Mouse (Mus musculus): Measurements from ENCODE around the gene Tgif2.
"Not testable (repeated sequence)": the region's sequence is repeated elsewhere in the genome, so short reads cannot be mapped to it uniquely, and the experiment has no call there.

The Tgif2 gene

DNA sequence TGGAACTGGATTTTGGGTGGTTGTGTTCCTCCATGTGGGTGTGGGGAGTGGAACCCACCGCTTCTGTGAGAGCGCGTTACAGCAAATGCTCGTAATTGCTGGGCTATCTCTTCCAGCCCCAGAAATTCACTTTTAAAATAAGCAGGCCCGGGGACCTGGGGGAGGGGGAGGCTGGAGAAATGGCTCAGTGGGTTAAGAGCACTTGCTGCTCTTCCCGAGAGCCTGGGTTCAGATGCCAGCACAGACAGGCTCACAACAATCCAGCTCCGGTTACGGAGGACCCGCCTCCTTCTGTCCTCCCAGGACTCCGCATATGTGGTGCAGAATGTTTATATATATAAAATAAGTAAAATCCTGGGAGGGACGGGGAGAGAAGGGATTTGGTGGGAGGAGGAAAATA is 2.9 kb downstream of the Tgif2 start:
- DNase-seq (ENCODE audit: low spot score in 2 of 2), result no peak

DNA sequence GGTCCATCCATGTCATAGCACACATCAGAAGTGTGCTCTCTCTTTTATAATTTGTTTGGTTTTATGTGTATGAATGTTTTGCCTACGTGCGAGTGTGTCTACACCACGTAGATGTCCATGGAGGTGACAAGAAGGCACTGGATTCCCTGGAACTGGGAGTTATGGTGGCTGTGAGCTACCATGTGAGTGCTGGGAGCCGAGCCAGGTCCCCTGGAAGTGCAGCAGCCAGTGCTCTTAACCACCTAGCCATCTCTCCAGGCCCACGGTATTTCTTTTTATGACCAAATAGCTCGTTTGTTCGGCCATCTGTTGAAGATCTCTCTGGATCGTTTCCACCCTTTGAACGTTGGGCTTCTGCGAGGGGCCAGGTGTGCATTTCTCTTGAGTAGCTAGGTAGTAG is 3.5 kb downstream of the Tgif2 start:
- DNase-seq (ENCODE audit: low spot score in 2 of 2), result no peak

DNA sequence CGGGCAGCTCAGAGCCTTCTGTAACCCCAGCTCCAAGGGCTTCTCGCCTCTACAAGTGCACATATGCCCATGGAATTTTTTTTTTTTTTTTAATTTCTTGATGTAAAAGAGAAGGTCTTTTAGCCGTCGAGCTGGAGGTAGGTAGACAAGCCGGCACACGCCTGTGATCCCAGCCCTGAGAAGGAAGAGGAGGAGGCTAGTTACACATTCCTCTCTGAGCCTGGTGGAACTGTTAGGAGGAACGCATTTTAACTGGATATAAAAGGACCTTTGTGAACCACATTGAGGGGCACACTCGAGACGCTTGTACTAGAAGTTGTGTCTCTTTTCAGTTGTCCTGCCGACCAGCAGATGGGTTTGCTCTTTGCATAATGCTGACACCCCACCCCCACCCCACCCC is 4.9 kb downstream of the Tgif2 start:
- no peak for DNase-seq (ENCODE audit: low spot score in 2 of 2)

DNA sequence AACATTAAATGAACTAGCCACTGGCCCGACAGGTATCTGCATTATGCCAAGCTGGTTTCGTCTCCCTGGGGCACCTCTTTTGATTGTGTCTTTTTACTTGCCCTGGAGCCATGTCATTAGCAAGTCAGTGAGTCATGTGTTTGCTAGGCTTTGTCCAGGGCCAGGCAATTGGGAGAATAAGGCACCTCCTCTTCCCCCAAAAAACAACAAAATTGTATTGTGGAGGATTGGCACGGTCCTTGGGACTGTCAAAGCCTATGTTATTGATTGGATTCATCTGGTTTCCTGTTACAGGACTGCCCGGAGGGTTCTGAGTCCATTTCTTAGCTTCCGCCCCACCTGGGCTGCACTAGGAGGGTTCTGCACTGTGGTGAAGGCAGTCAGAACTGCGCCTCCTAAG is 7.8 kb downstream of the Tgif2 start:
- DNase-seq (ENCODE audit: low spot score in 2 of 2), result no peak

GRCm38 (mm10) chr2:156848526-156849182 is 8.8 kb downstream of the Tgif2 start:
- DNase-seq (ENCODE audit: low spot score in 2 of 2), result no peak

DNA sequence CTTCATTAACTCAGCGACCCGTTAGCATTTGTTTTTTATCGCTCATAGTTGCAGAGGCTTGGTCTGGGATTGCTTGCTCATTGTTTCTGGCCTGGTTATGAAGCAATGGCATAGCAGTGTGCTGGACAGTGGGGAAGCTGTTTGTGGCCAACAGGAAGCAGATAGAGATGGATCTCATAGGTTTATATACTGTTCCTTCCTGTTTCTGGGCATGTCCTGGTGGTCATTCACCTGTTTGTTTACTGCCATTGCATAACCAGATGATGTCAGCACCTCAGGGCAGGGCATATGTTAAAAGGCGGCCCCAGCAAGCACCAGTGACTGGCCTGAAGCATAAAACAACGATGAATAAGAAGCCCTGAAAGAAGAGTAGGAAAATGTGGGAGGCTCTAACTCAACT is 10.7 kb downstream of the Tgif2 start:
- DNase-seq (ENCODE audit: low spot score in 2 of 2), result no peak

GRCm38 (mm10) chr2:156853584-156853983 is 13.8 kb downstream of the Tgif2 start:
- not testable (repeated sequence) for DNase-seq (ENCODE audit: low spot score in 2 of 2)

DNA sequence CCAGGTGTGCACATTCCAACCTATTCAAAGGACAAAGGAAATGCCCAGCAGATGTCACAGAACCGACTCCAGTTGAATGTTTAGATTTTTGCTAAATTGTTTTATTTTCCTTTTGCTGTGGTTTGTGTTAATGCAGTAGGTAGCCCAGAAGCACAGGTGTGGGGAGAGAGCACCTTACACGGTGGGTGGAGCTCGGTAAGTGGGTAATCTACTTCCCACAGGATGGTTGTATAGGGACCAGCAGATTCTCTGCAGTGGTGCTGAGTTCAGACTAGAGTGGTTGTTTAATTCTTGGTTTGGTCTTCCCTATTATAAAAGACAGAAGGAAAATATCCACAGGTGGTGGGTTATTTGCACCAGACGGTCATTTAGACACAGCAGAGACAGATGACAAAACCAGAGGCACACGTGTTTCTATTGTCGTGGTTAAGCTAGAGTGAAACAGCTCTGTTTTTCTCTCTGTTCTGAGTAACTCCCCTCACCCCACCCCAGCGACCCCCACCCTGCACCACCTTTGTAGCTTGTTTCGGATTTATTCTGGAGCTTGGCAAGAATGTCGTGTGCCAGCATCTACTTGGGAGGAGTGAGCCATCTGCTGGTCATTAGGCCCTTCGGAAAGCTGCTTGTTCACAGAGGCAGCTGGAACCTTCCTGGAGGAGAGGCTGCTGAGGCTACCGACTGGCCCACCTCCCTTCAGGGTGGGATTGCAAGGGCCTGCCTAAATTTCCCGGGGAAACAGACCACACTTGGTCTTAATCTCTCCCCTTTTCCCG is 14.4 kb downstream of the Tgif2 start:
- DNase-seq (ENCODE audit: low spot score in 2 of 2), result peak; percentile 47 to 48

DNA sequence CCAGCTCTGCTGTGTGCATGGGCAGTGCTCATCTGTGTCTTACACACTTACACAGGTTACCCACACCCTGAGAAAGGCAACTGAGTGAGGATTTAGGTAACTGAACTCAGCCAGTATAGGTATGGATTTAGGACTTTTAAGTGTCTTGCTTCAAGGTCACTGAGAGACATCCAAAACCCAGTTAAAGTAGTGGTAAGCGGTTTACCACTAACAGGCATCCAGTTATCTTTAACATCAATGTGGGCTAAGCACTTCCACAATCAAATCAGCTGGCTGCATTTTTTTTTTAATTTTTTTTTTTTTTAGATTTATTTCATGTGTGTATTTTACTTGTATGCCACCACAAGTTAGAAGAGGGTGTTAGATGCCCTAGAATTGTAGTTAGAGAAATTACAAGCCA is 16.5 kb downstream of the Tgif2 start:
- no peak for DNase-seq (ENCODE audit: low spot score in 2 of 2)

GRCm38 (mm10) chr2:156857385-156857791 is 17.6 kb downstream of the Tgif2 start:
- DNase-seq (ENCODE audit: low spot score in 2 of 2), result no peak

DNA sequence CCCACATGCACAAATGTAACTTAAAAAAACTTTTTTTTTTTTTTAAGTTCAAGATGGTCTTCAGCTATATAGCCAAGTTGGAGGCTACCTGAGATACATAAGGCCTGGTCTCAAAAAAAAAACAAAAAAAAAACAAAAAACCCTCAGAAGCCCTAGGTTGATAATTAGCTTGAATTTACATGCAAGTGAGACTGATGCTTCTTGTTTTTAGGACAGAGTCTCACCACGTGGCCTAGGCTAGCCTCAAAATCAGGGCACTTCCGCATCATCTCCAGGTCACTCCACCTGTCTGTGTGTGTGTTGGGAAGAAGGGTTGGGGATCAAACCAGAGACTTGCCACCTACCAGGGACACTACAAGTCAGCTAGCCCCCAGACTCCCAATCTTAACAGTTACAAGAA is 18.0 kb downstream of the Tgif2 start, which contains the start of gene 4930518I15Rik:
4930518I15Rik (minus strand) TSS at position 112 of the 400 bp plus-strand sequence.
- no peak for DNase-seq (ENCODE audit: low spot score in 2 of 2)

DNA sequence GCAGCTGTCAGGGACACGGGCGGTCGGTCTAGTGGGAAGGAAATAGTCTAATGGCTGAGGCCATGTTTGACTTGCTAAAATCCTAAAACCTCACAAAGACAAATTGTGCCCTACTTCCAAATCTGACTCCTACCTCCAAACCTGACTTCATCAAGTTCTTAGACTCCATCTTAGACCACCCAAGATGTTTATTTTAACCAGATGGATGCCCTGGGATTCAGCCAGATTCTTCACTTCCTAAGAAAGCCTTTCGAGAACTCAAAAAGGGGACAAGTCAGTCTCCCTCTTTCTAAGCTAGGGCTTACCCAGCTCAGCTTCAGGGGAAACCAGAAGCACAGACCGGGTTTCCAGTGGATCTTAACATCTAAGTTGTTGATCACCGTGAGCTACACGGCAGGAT is 18.9 kb downstream of the Tgif2 start:
- no peak for DNase-seq (ENCODE audit: low spot score in 2 of 2)

DNA sequence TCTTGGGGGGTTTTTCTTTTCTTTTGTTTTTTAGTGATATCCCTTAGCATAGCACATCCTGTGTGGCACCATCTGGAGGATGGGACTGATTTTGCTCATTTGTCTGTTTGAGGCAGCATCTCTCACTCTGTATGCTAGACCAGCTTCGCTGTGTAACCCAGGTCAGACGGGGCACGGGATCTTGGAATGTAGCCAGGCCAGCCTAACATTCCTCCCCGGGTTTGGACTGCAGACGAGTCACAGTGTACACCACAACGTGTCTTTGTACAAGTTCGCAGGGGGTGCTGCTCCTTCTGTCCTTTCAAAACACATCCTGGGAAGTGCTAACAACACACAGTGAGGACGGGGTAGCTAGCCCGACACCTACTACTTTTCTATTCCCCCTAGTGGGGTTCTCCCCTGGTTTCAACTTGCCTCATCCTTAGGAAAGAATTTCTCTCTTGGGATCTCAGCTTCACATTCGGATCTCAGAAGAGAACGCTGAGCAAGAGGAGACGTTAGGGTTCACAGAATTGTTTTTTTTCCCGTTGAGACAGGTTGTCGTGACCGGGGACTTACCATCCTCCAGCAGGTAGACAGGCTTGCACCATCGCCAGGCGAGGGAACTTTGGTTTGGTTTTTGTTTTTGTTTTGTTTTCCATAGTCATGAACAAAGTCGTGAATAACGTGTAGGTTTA is 22.4 kb downstream of the Tgif2 start:
- peak in 1 of 2 experiments; percentile 20 for DNase-seq (ENCODE audit: low spot score in 2 of 2)

- DNase-seq (ENCODE audit: low spot score in 2 of 2), result peak; percentile 98
Measured at GRCm38 (mm10) chr2:156862772-156863486, 23.1 kb downstream of the Tgif2 start, which contains the start of gene Rab5if. TSS of gene Rab5if (plus strand) at chr2:156863128.

- no peak for DNase-seq (ENCODE audit: low spot score in 2 of 2)
Measured at GRCm38 (mm10) chr2:156863487-156864160, 23.8 kb downstream of the Tgif2 start.

DNA sequence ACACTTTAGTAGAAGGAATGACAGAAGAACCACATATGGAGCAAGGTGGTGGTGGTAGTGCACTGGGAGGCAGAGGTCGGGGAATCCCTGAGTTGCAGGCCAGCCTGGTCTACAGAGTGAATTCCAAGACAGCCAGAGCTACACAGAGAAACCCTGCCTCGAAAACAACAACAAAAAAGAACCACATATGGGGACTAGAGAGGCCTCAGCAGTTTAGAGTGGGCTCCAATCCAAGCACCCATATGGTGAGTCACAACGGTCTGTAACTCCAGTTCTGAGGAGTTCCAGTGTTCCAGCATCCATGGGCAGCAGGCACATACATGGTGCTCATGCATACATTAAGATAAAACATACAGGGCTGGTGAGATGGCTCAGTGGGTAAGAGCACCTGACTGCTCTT is 24.7 kb downstream of the Tgif2 start:
- DNase-seq (ENCODE audit: low spot score in 2 of 2), result no peak

DNA sequence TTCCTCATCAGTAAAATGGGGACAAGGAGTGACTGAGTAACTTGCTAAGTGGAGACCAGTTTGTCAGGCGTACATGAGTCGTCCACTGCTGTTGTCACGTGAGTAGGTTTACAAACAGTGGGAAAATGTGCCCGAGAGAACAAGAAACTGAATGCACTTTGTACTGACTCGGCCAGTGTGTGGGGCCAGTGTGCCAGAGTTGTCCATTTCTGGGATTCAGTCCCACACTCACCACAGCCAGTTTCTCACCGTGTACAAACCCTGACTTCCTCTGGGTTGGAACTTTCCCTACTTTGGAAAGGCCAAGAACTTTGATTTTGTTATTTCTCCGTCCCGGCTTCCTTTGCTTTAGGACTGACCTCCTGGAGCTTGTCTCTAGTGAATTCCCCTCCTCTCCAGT is 29.2 kb downstream of the Tgif2 start:
- no peak for DNase-seq (ENCODE audit: low spot score in 2 of 2)

DNA sequence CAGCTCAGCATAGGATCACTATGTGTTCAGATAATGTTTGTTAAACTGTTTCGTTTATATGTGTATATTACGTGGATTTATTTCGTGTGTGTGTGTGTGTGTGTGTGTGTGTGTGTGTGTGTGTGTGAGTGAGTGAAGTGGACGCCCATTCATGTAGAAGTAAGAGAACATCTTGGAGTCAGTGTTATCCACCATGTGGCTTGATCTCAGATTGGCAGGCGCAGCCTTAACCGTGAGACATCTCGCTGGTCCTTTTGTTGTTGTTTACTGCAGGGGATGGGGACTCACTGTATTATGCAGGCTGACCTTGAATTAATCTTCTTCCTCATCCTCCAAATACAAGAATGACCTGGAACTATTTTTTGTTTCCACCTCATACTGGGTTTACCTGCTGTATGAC is 29.7 kb downstream of the Tgif2 start:
- no peak for DNase-seq (ENCODE audit: low spot score in 2 of 2)

- DNase-seq (ENCODE audit: low spot score in 2 of 2), result no peak
Measured at GRCm38 (mm10) chr2:156870519-156870918, 30.7 kb downstream of the Tgif2 start.

GRCm38 (mm10) chr2:156873629-156874028 is 33.8 kb downstream of the Tgif2 start:
- peak; percentile 50 to 55 for DNase-seq (ENCODE audit: low spot score in 2 of 2)

DNA sequence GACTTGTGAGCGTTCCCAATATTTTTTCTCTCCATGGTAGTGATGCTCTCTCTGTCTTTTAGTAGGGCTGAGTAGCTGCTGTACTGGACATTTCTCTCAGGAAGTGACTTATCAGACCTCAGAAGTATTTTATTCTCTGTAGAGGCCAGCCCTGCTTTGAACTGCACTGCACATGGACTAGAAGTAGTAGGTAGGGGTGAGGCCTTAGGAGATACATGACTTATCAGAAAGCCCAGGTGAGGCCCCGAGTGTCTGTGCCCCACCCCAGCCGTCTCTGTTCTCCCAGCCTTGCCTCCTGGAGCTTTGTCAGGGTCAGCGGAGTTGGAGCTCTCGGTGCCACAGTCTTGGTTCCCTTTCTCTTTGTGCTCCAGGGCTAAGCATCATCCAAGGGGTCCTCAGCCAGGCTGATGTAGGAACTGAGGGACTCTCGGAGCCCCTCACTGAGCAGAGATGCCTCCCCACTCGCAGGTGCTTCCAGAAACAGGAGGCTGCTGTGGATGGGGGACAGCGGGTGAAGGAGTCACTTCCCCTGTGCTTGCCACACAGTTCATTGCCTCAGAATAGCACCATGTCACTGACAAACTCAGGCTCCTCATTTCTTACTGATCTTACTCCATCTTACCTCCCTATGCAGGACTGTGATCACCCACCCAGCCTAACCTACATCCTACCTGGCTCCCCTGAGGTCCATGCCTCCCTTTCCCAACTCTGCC is 34.4 kb downstream of the Tgif2 start:
- DNase-seq (ENCODE audit: low spot score in 2 of 2), result no peak
